Mouse (Mus musculus): ENCODE data around the gene Nipbl.

DNA sequence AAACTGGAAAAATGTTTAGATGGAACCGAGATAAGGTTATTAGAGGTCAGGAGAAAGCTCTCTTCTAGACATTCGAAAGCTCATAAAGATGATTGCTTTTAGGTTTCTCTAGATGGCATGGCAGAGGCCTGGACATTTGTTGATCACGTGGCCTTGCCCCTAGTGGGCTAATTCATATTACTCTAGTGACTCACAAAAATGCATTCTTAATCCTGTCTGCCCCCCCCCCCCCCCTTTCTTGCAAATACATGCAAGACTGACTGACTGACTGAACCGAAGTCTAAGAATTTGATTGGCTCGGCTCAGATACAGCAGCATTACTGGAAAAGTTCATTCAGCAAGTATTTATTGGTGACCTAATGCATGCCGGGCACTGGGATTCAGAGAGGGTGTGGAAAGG, 2.2 kb upstream of the Nipbl start:
- TF ChIP-seq CTCF (IDR thresholded peaks at IDR 0.05; ENCODE audit: extremely low read depth, insufficient read length, insufficient replicate concordance, low read depth, low read length) (no peak), POLR2A (IDR thresholded peaks at IDR 0.05; ENCODE audit: low read depth, low read length) (no peak)

Measured in small intestine, adult 2 months (tissue).